Mouse (Mus musculus) left cerebral cortex, postnatal 14 days (tissue): ENCODE measurements at regions not wholly inside any gene's neighbourhood (a gene's known extent, or its start where the extent isn't known, plus 50 kb on each side); places are given as distances from the start of the nearest gene placed in this dataset.

Experiments
- DNase-seq, 2 experiments: peaks; one replicate each; pipeline ENCODE4 v3.0.0; 2021 to 2022; ENCODE audit warnings: low spot score in 2 of 2, mixed read lengths in 1 of 2
- intact Hi-C: fragments of 180-260 bp; cut with DNase I; formaldehyde crosslinking; loops from one replicate; pipeline ENCODE4 v1.15.1; 2025

DNA sequence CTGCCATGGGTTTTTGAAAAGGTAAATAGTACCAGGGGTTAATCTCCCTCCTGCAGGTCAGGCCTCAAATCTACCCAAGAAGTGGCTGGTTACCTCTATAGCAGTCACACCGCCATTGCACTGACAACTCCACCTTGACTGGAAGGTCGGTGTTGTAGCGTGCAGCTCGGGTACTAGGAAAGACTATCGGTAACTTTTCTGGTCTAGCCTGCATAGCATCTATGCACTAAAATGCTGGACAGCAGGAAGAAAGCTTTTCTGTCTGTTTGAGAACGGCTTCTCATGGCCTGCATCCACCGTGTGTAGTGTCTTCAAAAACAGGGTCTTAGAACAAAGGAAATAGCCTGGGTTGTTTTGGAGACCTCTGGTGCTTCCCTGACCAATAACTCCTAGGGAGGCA lies 88.8 kb downstream of the Bms1 start:
- intact Hi-C loops = no loop called here
- no peak for DNase-seq

DNA sequence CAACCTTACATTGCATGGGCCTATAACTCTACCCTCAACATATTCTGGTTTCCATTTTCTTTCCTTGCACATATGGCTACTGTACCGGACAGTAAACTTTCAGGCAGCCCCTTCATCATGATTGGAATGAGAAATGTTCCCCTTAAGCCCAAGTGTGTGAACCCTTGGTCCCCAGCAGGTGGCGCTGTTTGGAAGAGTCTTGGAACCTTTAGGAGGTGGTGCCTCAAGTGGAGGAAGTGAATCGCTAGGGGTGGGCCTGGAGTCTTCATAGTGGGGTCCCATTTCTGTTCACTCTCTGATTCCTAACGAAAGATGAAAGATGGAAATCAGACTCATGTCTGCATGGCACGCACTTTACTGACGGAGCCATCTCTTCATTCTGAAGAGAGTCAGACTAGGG lies 91.8 kb downstream of the Bms1 start:
- DNase-seq = no peak
- intact Hi-C loops = no loop called here

DNA sequence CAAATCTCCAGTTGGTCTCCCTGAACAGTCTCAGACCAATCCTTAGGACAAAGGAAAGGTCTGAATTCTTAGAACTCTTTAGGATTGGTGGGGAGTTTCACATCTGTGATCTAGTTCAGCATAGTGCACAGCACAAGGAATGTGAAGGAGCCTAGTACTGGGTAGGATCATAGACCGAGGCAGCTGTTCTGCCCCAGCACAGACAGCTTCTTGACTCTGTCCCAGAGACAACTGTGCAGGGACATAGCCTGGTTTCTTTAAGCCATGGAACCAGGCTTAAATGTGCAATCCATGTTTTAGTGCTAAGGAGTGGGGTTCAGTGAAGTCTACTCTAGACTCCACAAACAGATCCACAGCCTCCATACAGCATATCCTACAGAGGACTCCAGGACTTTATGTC lies 93.6 kb downstream of the Bms1 start:
- intact Hi-C loops = no loop called here
- no peak for DNase-seq

DNA sequence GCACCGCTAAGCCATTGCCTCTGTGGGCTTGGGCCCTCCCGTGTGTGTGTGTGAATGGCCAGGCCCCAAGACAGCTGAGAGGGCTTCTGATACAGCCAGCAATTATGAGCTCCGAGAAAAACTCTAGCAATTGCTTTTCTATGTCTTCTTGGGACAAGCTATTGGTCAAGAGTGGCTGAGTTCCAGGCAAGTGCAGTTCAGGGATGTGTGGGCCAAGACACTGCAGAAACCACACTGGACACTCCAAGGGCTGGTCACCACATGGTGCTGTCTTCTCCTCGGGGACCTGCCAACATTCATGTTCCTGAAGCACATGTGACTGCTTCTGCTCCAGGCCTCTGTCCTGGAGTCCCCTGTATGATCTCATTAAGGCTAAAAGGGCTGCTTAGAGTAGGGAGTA lies 94.7 kb downstream of the Bms1 start:
- no peak for DNase-seq
- intact Hi-C loops = no loop called here

DNA sequence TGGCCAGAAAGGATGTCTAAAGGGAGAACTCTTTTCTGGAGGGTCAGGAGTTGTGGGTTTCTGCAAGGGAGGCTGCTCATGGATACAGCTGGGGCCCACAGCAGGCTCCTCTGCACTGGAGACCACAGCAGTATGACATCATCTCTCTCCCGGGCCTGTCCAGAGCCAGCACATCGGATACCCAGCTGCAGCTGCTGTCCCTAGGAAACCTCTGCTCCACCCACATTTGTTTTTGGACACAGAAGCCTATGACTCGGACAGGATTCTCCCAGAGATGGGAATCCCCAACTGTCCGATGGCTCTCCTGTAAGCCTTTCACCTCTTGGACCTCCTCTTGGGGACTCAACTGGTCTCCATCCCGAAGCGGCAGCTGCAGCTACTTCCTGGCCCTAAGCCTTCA lies 96.2 kb downstream of the Bms1 start:
- no peak for DNase-seq
- intact Hi-C loops = no loop called here

DNA sequence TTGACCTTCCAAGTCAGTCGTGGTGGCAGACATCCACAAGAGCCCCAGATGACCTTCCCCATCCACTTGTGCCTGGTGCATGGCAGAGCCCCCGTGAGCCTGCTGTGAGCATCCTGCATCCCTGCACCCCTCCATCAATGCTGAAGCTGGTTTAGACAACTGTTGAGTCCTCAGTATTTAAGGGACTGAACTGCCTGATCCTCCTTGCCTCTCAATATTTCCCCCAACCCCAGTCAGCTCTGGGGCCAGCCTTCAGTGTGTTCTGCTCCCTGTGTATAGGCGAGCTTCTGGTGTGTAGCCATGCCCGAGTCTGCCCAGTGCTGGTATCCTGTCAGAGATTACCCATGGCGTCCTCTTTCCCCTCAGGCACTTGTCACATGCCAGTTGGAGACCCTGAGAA lies 96.6 kb downstream of the Bms1 start:
- intact Hi-C loops = no loop called here
- DNase-seq = no peak

DNA sequence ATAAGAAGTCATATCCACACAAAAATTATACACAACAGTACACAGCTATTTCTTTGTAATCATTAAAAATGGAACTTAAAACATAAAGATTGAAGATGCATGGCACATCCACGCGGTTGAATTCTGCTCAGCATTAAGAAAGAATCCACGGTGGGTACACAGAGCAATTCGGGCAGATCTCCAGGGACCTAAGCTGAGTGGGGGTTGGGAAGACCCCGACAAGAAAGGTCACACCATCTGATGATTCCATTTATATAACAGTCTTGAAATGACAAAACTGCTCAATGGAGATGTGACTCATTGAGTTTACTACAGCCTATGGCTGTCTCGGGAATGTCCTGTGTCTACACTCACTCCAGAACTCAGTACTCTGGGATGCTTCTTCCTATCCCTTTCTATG lies 97.2 kb downstream of the Bms1 start:
- no peak for DNase-seq
- intact Hi-C loops = no loop called here

DNA sequence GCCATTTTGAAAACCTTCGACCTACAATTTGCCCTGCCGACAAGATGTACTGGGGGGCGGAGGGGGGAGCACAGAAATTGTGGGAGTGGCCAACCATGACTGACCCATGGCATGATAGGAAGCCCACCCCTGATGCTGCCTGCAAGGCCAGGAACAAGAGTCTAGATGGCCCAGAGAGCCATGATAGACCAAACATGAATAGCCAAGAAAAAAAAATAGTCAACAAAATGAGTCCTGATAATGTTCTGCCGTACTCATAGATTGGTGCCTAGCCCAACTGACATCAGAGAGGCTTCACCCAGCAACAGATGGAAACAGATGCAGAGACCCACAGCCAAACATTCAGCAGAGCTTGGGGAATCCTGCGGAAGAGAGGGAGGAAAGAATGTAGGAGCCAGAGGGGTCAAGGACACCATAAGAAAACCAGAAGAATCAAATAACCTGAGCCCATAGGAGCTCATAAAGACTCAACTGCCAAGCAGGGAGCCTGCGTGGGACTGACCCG lies 99.2 kb downstream of the Bms1 start:
- intact Hi-C loops = no loop called here
- DNase-seq = no peak

DNA sequence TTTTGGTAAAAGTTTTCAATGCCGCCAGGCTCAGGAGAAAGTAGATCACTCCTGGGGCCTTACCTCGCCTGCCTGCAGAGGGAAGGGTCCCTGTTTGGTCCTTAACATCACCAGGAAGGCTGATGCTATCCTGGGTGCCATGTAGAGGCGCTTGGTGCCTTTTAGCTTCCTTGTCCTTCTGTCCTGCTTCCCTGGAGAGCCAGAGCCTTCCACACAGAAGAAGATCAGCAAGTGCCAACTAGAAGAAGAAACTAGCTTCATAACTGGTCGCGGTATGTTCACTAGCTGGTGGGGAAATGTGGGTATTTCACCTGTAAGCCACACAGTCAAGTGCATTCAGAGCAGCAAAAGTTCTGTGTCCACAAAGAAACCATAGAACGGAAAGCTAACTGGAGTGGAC lies 103.4 kb downstream of the Bms1 start:
- intact Hi-C loops = no loop called here
- no peak for DNase-seq

DNA sequence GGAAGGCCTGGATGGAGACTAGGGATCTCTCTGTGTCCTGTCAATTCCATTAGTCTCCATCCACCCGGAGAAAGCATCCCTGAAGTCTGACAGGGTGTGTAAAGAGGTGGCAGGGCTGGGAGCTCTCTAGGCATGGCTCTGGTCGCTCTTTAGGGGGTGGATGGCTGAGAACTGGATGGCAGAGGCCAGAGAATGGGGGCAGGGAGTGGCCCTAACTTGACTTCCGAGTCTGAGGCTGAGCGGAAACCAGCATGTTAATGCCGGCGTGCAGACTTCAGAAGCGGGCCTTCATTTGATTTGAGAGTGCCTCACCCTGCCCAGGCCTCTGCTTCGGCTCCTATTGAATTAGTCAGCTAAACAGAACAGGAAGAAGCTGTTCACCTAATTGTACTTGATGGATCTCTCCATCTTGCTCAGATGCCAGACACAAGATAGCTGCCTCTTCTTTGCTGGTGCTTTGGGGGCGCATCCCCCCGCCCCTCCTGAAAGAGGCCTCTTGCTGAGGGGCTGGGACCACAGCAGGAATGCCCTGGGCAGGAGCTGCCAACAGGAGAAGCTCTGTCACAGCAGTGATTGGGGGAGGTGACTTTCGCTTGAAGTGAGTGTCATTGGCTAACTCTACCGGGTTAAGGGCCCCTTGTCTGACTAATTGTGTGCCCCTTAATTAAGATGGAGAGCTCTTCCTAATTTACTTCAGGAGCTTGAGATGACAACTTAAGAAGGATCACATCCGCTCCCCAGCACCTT lies 104.2 kb downstream of the Bms1 start:
- DNase-seq = no peak
- intact Hi-C loops = no loop called here

DNA sequence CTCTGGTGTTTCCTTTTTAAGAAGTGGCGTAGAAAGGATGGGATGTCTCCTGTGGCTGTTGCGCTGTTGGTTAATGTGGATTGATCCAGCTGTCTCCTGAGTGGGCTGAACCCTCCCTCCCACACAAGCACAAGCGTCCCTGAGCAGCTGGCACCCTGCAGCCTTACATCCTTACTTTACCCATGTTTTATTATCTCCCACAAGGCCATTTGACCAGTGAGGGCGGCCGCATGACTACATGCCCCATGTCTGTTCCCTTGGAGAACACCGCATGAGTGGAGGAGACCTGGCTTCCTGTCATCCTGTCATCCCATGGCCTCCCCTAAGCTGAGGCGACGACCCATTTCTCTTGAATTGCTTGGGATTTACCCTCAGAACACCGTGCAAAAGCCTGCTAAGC lies 108.2 kb downstream of the Bms1 start:
- DNase-seq = no peak
- intact Hi-C loops = no loop called here

DNA sequence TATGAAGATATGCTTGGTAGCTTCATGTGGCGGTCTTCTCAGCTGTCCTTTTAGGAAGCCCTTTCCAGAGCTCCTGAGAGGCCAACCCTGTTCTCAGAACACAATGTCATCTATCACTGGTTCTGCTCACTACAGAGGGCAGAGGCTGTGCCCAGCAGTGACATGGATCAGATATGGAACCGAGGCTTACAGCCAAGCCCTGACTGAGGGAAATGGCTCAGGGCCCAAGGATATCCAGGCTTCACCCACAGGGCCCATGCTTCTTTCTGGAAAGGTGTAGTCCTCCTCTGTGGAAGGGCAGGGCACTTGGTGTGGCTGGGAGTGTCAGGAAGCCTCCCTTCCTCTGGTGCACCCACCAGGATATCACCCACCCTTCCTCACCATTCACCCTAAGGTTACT lies 109.4 kb downstream of the Bms1 start:
- no peak for DNase-seq
- intact Hi-C loops = no loop called here

DNA sequence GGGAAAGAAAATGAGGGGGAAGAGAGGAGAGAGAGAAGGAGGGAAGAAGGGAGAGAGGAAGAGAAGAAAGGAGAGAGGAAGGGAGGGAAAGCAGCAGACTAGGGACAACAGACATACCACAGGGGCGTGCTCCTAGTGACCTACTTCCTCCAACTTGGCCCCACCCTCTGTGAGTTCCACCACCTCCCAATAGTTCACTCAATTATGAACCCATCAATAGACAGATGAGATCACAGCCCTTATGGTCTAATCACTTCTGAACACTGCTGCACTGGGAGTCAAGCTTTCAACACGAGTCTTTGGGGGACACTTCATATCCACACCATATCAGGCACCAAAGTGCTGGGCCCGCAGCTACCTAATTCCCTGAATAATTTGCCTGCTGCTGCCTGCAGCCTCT lies 110.7 kb downstream of the Bms1 start:
- no peak for DNase-seq
- intact Hi-C loops = no loop called here

DNA sequence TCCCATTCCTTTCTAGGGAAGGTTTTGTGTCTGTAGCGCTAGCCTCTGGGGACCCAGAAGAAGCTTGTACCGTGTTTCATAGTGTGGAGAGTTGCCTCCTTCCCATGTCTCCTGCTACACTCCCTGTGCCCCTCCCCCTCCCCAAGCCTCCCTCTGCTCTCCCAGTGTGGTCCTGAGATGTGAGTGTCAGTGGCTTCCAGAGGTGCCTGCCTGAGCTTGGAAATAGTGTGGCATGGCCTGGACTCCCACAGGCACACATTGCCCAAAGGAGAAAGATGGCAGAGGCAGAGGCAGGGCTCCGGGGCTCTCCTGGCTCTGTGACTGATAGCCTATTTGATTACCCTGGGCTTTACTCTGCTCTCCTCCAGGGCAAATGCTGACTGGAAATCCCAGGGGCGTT lies 110.0 kb upstream of the Ret start:
- intact Hi-C loops = no loop called here
- DNase-seq = no peak

DNA sequence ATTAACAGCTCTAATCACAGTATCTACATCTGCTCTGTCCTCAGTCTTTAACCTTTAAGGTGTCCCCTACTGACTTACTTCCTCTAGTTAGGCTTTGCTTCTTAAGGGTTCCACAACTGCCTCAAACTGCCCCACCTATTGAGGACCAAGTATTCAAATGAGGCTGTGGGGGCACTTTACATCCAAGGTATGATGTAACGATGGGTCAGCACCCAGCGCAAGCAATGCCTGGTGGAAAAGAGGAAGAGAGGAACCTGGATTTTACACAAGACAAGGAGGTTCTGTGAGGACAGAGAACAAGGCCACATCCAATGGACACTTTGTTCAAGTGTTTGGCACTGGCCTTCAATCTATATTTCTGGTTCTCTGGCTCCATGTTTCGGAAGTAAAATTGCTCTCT lies 107.7 kb upstream of the Ret start:
- intact Hi-C loops = no loop called here
- no peak for DNase-seq

DNA sequence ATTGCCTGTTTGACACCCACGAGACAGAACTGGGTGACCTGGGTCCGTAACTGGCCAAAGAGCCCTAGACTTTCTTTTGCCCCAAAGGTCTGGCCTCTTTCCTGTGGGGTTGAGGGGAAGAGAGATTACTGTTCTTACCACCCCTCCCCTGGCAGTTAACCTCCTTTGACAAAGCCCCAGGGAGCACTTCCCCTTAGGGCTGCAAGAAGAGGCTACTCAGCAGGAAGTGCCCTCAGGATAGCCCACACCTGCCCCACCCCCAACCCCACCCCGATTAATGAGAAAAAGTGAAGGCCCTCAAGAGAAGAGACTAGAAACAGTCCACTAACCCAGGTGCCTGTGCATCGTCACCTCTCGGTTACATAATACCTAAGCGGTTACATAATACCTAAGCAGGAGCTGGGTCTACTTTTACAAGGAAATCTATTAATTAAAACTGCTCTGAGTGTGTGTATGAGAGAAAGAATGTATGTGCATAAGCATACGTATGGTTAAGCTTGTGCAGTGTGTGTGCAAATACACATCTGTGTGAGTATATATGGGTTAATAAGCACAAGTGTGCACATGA lies 105.3 kb upstream of the Ret start:
- intact Hi-C loops = no loop called here

DNA sequence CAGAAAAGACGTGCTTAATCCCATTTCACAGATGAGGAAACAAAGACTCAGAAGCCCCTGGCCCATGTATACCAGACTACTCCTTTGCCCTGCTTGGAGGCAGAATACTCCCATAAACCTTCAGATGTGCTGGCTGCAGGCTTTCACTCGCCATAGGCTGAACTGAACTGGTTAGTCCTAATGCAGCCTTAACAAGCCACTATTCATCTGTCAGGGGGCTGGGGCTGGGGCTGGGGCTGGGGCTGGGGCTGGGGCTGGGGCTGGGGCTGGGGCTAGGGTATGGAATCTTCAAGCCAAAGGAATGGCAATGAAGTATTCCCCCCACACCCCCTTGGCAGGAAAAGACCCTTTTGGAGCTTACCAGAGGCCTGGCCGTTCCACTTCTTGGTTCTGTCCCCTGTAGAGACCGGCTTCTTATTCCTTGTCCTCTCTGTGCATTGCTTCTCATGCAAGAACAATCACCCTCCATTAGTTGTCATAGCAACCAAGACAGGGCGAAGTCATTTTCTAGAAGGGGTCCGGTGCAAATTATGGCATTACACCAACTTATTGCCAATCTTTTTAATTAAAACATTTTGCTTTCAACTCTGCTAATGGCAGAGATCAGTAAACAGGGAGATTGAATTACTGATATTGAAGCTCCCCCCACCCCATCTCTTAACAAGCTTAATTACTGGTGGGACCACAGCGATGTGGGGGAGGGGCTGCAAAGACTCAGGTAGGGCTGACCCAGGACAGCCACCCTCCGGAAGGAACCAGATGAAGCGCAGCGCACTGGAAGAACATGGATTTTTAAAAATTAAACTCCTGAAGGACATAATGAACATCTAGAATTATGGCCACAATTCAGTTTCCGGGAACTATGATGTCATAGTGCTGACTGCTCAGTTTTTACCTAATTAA lies 104.6 kb upstream of the Ret start:
- no peak for DNase-seq
- intact Hi-C loops = no loop called here

More for the DNA sequence above, 105.3 kb upstream of the Ret start:
- DNase-seq = no peak

DNA sequence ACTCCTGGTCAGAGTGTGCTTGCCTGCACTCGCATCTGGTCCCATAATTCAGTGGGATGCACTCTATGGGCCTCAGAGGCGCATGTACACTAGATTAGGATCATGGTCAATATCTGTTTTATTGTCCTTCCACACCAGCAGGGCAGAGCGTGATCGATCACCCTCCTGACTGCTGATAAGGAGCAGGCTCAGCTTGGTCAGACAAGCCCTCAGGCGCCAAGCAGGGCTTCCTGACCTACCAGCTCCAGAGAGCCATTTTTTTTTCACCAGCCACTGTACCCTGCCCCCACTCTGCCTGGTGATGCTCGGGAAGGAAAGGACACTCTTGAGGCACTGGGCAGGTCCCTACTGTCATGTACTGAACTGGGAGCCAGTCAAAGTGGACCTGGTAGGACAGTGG lies 103.3 kb upstream of the Ret start:
- DNase-seq = no peak
- intact Hi-C loops = no loop called here

DNA sequence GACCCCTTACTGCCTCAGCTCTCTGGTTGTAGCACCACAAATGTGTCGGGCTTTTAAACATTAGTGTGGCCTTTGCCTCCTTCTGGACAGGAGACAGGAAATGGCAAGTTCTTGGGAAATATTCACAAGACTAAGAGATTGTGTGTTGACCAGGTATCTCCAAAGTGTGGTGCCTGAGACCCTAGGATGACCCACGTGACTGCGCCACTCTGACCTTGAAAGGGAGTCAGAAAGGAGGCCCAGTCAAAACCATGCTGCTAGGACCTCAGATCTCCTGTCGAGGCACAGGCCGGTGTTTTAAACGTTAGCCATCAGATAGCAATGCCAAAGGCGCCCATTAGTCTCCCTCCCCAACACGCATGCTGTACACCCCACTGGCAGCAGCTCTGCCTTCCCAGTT lies 100.1 kb upstream of the Ret start:
- no peak for DNase-seq
- intact Hi-C loops = no loop called here

DNA sequence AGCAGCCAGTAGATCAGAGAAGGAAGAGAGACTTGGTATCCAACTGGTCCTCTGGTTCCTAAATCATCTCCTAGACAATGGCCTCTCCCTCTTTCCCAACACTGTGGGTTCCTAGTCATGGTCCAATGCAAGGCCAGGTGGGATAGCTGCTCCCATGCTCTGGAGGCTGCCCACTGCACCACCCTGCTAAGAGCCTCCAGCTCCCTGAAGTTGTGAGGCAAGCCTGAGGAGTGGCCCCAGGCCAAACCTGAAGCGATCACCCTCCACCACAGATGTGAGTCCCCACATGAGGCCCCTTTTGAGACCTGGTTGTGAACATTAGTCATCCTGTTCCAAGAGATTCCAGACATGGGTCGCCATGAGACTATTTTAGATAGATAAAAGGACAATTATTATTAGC lies 96.5 kb upstream of the Ret start:
- intact Hi-C loops = no loop called here
- no peak for DNase-seq

DNA sequence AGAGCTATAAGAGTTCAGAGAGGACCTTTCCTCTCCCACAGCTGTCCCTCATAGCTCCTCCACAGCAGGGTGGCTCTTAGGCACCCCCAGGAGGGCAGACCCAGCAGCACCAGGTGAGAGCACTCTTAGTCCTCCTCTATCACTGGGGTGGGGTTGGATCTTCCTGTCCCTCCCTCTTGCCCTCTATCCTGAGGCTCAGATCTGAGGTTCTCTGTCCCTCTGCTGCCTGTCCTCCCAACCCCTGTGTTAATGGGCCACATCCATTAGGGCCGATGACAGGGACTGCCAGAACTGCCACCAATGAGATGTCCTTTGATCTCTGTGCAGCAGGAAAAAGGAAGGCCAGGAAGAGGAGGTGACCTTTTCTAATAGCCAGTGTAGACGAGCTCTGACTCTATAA lies 95.4 kb upstream of the Ret start:
- DNase-seq = no peak
- intact Hi-C loops = no loop called here
